Mouse (Mus musculus): Measurements from ENCODE around the gene Cxcl15.

Cxcl15 gene

GRCm38 (mm10) chr5:90794195-90794625, at the start of gene Cxcl15:
Gene Cxcl15, plus strand, starts transcription at chr5:90794534.
- TF ChIP-seq GATA4 (IDR thresholded peaks at IDR 0.05; ENCODE audit: insufficient replicate concordance, low read length) = no peak

DNA sequence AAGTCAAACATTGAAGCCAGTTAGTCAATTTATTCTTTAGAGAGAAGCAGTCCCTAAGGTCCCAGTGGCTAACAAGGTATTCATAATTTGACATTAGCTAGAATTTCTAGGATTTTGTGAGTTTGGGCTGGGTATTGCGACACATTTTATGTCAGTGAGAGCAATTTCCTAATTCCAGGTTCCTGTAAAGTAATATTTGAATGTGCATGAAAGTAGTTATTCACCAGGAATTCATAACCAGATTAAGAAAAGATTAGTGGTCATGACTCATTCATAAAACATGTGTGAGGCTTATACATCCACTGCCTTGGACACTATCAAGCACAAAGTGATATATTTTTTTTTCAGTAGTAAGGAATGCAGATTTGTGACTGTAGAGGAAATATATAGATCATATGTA, 40.4 kb upstream of the Cxcl15 start:
- TF ChIP-seq GATA4 (IDR thresholded peaks at IDR 0.05; ENCODE audit: insufficient replicate concordance, low read length) = no peak

- no peak for TF ChIP-seq GATA4 (IDR thresholded peaks at IDR 0.05; ENCODE audit: insufficient replicate concordance, low read length)
Observed at GRCm38 (mm10) chr5:90758020-90758605, 36.2 kb upstream of the Cxcl15 start.

DNA sequence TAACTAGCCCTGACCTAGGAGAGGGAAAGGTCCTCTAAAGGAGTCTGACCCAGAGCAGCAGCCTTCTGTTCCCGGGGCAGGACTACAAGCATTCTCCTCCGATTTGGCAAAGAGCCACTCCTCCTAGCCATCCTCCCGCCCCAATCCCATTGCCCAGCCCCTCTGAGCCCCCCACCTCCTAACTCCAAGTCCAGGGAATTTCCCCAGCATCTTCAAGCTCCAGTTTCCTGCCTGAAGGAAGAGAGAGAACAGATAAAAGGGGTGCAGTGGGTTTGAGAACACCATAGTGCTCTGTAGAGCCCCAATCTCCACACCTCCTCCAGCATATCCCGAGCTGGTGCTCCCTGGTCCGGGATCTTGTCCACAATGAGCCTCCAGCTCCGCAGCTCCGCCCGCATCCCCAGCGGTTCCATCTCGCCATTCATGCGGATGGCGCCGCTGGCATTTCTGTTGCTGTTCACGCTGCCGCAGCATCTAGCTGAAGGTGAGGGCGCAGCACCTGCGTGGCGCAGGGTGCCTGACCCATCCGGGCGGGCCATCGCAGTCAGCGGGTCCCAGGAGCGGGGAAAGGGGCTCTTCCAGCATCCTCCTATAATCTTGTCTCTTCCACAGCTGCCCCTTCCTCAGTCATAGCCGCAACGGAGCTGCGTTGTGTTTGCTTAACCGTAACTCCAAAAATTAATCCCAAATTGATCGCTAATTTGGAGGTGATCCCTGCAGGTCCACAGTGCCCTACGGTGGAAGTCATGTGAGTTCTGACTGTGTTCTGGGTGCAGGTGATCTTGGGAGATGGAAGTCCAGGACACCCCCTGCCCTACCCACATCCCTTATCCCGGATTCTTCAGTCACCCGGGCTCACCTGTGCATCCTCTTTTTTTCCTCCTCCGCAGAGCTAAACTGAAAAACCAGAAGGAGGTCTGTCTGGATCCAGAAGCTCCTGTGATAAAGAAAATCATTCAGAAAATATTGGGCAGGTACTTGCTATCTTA, 35.0 kb upstream of the Cxcl15 start, which contains the start of gene Cxcl5:
TSS of gene Cxcl5 (plus strand) at position 284 of the 989 bp plus-strand sequence.
- no peak for TF ChIP-seq GATA4 (IDR thresholded peaks at IDR 0.05; ENCODE audit: insufficient replicate concordance, low read length)

DNA sequence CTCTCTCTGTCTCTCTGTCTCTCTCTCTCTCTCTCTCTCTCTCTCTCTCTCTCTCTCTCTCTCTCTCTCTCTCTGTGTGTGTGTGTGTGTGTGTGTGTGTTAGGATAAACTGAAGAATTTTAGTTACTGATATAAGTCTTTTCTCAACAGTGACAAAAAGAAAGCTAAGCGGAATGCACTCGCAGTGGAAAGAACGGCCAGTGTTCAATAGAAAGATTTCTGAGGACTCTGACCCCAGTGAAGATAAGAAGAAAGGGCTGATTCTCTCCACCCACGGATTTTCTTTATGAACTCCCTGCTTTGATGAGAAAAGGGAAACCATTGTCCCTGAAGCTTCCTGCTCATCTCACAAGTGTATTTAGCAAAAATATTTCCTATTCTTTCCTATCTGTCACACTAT, 34.0 kb upstream of the Cxcl15 start:
- peak; percentile 53 for TF ChIP-seq GATA4 (IDR thresholded peaks at IDR 0.05; ENCODE audit: insufficient replicate concordance, low read length)

GRCm38 (mm10) chr5:90760844-90761243, 33.5 kb upstream of the Cxcl15 start:
- TF ChIP-seq GATA4 (IDR thresholded peaks at IDR 0.05; ENCODE audit: insufficient replicate concordance, low read length) = no peak

DNA sequence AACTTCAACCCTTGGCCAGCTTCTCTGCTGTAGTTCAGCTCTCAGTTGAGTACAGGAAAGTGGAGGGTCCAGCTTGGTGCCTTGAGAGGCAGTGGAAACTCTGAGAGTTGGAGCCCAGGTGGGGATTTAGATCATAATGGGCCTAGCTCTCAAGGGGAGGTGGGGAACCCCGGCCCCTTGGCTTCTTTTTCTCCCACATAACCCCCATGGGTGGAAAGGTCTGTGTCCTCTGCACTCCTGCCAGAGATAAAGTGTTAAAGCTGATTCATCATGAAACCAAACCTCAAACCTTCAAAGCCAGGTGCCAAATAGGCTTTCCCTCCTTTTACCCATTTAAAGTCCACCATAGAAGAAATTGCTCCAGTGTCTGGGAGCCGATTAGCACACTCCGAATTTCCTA, 32.5 kb upstream of the Cxcl15 start:
- no peak for TF ChIP-seq GATA4 (IDR thresholded peaks at IDR 0.05; ENCODE audit: insufficient replicate concordance, low read length)

GRCm38 (mm10) chr5:90763912-90764665, 30.2 kb upstream of the Cxcl15 start:
- TF ChIP-seq GATA4 (IDR thresholded peaks at IDR 0.05; ENCODE audit: insufficient replicate concordance, low read length) = no peak

DNA sequence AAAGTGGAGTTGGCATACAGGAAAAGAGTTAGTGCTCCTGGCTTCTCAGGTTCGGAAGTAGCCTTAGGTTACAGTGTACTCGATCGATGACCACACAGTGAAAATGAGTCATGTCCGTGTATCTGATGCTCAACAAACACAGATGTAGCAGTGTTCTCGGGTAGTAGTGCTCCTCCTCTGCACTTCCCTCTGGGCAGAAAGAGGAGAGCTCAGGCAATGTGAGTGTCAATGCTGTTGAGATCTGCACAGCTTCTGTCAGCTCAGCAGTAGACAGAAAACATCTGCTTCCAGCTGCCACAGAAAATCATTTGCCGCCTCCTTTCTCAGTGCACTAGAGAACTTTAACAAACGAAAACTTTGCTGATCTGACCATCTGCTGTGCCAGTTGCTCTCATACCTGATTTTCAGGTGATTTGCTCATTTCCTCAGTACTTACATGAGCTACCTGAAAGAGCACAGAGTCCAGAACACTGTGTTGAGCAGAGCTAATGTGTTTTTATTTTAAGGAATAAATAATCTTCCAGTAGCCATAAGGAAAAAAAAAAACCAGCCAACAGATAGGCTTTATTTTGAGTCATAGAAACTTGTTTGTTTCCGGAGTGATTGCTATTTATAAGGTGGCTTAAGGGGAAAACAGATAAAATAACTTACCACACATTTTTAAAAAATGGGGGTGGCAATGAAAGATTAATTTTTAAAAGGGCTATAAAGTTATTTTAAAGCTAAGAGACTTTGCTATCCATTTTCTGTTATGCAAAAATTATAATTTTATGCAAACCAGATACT, 28.3 kb upstream of the Cxcl15 start:
- no peak for TF ChIP-seq GATA4 (IDR thresholded peaks at IDR 0.05; ENCODE audit: insufficient replicate concordance, low read length)

GRCm38 (mm10) chr5:90768218-90768617, 26.1 kb upstream of the Cxcl15 start, which contains the start of gene Ppbp:
Gene Ppbp, plus strand, starts transcription at chr5:90768518.
- TF ChIP-seq GATA4 (IDR thresholded peaks at IDR 0.05; ENCODE audit: insufficient replicate concordance, low read length) = no peak

- TF ChIP-seq GATA4 (IDR thresholded peaks at IDR 0.05; ENCODE audit: insufficient replicate concordance, low read length) = no peak
Observed at GRCm38 (mm10) chr5:90771369-90771768, 23.0 kb upstream of the Cxcl15 start.

DNA sequence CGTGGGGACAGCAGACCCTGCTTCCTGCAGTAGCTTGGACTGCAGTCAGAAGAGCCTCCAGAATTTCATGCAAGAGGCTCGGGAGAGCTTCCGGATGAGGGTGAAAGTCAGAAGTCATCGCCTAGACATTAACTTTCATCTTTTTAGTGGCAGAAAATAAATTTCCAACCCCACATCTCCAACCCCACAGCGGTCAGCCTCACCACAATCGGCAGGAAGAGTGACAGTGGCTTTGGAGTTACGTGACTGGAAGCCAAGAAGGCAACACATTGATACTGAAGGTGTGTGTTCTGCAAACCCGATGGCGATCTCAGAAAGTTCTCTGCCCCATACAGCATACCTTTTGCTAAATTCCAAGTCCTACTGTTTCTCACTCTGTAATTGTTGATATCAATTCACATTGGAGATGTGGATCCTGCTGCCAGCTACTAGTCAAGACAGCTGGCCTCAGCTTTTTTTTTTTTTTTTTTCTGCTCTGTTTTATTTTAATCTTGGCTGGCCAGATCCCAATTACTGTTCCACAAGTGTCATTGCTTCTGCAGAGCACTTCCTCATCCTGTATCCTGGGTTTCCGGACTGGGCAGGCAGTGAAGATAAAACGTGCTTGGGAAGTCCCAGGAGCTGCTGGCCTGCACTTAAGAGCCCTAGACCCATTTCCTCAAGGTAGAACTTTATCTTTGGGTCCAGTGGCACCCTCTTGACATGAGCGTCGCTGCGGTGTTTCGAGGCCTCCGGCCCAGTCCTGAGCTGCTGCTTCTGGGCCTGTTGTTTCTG, 22.3 kb upstream of the Cxcl15 start, which contains the start of gene Pf4:
TSS of gene Pf4 (plus strand) at position 556 of the 774 bp plus-strand sequence.
- peak; percentile 91 for TF ChIP-seq GATA4 (IDR thresholded peaks at IDR 0.05; ENCODE audit: insufficient replicate concordance, low read length)

DNA sequence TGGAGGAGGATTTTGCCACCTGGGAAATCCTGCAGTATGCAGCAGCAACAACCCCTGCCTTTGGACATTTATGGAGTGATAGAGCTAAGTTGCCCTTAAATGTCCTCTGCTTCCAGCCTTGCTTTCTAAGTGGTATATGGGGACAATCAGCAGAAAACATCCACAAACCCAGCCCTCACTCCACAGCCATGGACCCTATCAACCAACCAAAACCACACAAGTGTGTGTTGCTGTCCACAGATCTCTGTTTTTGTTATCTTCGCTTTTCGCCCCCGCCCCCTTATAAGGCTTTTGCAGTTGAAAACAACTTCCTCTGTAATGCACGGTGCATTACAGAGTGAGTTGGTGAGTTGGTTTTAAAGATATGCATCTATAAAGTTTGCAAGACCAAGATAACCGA, 18.8 kb upstream of the Cxcl15 start:
- no peak for TF ChIP-seq GATA4 (IDR thresholded peaks at IDR 0.05; ENCODE audit: insufficient replicate concordance, low read length)

DNA sequence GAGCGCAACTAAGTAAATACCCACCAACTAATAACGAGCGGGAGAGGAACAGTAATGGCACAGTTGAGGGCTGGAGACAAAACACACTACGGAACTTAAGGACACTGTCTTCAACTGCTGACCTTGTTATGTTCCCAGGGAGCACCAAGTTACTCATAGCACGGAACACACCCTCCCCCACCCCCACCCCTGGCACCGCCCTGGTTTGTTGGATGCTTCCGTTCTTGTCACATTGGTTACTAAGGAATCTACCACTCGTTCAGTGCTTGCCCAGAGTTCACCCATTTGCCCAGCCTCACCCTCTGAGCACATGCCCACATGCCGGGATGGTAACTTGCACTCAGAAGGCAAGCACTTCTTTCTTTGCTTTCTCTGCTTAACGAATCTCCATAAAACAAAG, 16.7 kb upstream of the Cxcl15 start:
- TF ChIP-seq GATA4 (IDR thresholded peaks at IDR 0.05; ENCODE audit: insufficient replicate concordance, low read length) = no peak

Data from liver, adult (tissue).